Mouse (Mus musculus): Measurements from ENCODE around the gene Tctn1.

The Tctn1 gene

DNA sequence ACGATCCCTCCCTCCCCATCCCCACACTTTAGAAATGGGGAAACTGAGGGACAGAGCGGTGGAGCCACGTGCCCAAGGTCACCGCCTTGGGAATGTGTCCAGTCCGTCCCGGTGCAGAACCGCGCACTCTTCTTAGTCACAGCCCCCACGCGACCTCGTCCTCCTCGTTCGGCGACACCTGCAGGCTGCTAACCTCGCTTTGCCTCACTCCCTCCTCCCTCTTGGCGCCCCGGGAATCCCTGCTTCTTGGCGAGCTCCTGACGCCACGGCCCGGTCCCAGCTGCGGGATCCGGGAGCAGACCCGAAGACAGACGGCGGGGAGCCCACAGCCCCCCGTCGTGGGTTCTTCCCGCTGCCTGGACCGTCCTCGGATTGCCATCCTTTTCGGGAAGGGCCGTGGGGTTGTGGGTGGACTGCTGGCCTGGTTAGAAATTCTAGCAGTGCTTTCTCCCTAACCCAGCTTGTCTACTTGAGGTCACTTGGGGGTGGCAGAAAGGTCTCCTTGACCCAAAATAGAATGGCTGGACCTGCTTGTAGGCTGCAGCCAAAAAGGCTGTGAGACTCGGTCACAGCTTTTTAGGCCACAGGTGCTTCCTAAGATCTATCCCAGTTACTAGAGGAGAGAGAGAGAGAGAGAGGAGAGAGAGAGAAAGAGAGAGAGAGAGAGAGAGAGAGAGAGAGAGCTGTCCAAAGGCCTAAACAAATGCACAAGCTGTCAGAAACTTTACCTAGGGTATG is 20.9 kb upstream of the Tctn1 start:
- DNase-seq: peak; percentile 66

GRCm38 (mm10) chr5:122284183-122285028 is 20.1 kb upstream of the Tctn1 start, which contains the start of gene Pptc7:
Gene Pptc7, plus strand, starts transcription at chr5:122284365.
- DNase-seq: peak; percentile 97

GRCm38 (mm10) chr5:122283828-122284182 is 19.5 kb upstream of the Tctn1 start:
- DNase-seq: no peak

- DNase-seq: no peak
These were observed 16.7 kb upstream of the Tctn1 start for GRCm38 (mm10) chr5:122280827-122281462.

GRCm38 (mm10) chr5:122280422-122280826 is 16.2 kb upstream of the Tctn1 start:
- DNase-seq: no peak

- no peak for DNase-seq
These were observed 15.7 kb upstream of the Tctn1 start for GRCm38 (mm10) chr5:122279799-122280421.

GRCm38 (mm10) chr5:122278946-122279345 is 14.7 kb upstream of the Tctn1 start:
- DNase-seq: no peak

GRCm38 (mm10) chr5:122274785-122275184 is 10.5 kb upstream of the Tctn1 start:
- peak; percentile 50 for DNase-seq

GRCm38 (mm10) chr5:122272821-122273220 is 8.6 kb upstream of the Tctn1 start:
- DNase-seq: no peak

DNA sequence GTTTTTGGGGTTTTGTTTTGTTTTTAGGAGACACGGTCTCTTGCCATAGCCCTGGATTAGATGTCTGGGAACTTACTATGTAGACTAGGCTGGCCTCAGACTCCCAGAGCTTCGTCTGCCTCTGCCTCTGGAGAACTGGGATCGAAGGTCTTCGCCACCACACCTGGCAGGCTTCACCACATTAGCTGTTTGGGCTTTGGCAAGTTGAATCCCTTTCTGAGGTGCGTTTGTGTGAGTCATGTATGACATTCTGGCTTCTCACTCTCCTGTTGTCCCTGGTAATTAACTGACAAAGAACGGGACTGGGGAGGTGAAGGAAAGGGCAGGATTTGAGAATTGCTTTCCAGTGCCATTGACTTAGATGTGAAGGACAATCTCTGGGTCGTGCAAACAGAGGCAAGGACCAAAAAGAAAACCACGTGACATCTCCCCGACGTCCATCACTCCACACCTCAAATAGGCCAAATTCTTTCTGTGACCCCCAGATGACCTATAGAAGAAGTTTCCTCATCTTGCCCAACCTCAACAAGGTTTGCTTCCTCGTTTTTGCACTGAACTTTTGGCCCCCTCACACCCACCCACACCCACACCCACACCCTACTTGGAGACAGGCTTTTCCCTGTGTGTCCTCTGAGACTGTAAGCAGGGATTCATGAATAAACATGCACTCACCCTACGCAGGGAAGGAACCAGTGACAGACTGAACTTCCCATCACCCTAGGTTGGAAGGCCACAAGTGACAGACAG is 4.8 kb upstream of the Tctn1 start:
- no peak for DNase-seq

DNA sequence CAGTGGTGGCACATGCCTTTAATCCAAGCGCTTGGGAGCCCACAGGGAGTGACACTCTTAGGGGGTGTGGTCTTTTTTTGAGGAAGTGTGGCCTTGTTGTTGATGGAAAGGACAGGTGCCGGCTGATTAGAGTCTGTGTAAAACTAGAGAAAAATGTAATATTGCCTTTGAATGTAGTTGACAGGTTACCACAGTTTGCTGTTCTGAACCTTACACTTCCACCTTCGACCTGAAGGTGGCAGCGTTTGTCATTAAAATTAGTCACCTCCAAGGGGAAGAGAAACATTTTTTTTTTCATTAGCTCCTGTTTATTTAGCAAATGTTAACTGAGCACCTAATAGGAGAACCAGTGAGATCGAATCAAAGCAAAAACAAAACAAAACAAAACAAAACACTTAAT is 3.6 kb upstream of the Tctn1 start:
- peak; percentile 63 for DNase-seq

DNA sequence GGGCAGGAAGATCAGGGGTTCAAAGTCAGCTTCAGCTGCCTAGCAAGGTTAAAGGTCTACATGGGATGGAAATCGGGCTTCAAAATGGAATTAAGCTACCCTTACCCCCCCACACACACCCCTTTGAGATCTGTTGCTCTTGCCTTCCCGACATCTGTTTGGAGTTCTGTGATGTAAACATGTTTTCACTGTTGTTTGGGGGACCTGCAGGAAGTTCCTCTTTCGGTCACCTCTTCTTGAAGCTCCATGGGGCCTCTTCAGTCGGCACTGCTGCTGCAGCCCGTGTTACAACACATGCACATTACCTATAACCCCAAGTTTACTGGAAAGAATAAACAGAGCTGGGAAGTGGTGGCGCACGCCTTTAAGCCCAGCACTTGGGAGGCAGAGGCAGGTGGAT is 2.9 kb upstream of the Tctn1 start:
- no peak for DNase-seq

- DNase-seq: no peak
These were observed 1.7 kb upstream of the Tctn1 start for GRCm38 (mm10) chr5:122265942-122266341.

GRCm38 (mm10) chr5:122265187-122265586 is 927 bp upstream of the Tctn1 start:
- peak; percentile 34 for DNase-seq

DNA sequence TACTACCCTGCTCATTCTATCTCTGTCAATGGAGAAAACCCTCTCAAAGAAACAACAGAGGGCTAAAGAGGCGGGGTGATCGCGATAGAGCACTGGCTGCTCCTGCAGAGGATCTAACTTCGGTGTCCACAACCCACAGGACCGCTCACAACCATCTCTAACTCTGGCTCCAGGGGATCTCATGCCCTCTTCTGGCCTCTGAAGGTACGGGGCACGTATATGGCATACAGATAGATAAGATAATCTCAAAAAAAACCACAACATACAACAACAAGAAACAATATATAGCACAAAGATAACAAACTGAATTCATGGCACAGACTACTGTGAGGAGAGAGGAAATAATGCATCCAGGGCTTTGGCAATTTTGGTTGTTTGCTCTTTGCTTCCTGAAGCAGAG is 2.2 kb downstream of the Tctn1 start:
- no peak for DNase-seq

- no peak for DNase-seq
These were observed 6.1 kb downstream of the Tctn1 start for GRCm38 (mm10) chr5:122258027-122258741.

GRCm38 (mm10) chr5:122251895-122252606 is 12.2 kb downstream of the Tctn1 start:
- DNase-seq: no peak

- DNase-seq: no peak
These were observed 15.0 kb downstream of the Tctn1 start for GRCm38 (mm10) chr5:122249281-122249680.

GRCm38 (mm10) chr5:122247934-122248333 is 16.3 kb downstream of the Tctn1 start:
- DNase-seq: no peak

- DNase-seq: no peak
These were observed 16.7 kb downstream of the Tctn1 start for GRCm38 (mm10) chr5:122247529-122247928.

DNA sequence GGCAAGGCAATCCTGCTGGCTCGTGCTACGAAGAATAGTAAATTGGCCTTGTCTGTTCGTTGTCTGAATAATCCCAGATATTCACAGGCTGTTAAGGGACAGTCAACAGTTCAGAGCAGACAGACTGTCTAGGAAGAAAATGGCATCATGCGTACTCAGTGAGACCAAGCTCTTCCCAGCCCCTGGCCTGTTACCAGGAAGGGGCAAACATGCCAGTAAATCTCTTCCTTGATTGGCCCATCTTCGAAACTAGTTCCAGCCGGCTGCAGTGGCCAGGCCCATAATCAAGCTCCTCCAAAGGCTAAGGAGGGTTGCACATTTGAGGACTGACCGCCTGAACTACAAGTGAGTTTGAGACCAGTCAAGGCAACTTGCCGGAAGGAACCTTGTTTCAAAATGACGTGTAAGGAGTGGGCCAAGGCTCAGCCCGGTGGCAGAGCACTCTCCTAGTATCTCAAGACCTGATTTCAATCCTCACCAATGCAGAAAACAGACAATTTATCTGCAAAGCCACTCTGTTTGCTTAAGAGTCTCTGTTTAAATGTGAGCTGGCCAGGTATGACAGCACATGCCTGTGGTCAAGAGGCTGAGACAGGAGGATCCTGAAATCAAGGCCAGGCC is 17.6 kb downstream of the Tctn1 start:
- DNase-seq: no peak

Data from embryo, embryonic 11 days (tissue).